Mouse (Mus musculus) heart, adult 2 months (tissue): ENCODE results near the gene Ptprn2.

ENCODE experiments used
- CTCF ChIP-seq: fragments of 200-600 bp; IDR thresholded peaks from 2 replicates; pipeline ENCODE4 v1.8.1; 2022; ENCODE audit warnings: antibody characterized with exemption, mild to moderate bottlenecking, moderate library complexity
- EP300 ChIP-seq: fragments of 200-500 bp; IDR thresholded peaks from 2 replicates; pipeline ENCODE4 v1.6.1; 2011; ENCODE audit warnings: low read depth, low read length, control low read depth; ENCODE audit not compliant: insufficient read depth
- POLR2A ChIP-seq: fragments of 200-500 bp; IDR thresholded peaks from 2 replicates; pipeline ENCODE4 v1.6.1; 2011; ENCODE audit warnings: mild to moderate bottlenecking, low read depth, low read length, control low read depth; ENCODE audit not compliant: insufficient read depth

- TF ChIP-seq POLR2A (no peak), CTCF (no peak), EP300 (no peak)
Measured at GRCm38 (mm10) chr12:116771493-116771892, 286.0 kb downstream of the Ptprn2 start.
